Mouse (Mus musculus) Patski (cell line): Measurements from ENCODE around the gene Slc25a31. TPM values are rescaled to one million over a fixed set of nuclear protein-coding genes. Genes with fewer than 3 reads are reported as not detected.

Source experiments
- ATAC-seq: fragments of 100-300 bp; one replicate; pipeline ENCODE4 v1.8.0; 2021
- CTCF ChIA-PET: fragments of 350-600 bp; sonication (Branson Sonifier 250); formaldehyde crosslinking; loops from one replicate; lab custom pipeline; 2022; ENCODE audit warnings: inconsistent platforms; lab: Charles Lee
- POLR2A ChIA-PET: fragments of 350-600 bp; sonication (Branson Sonifier 250); formaldehyde crosslinking; loops from one replicate; lab custom pipeline; 2022; ENCODE audit warnings: antibody characterized with exemption, inconsistent platforms; lab: Charles Lee
- DNase-seq: peaks from one replicate; pipeline ENCODE4 v3.0.0-alpha.2; 2011; ENCODE audit warnings: low read depth, low spot score
- H3K27me3 ChIP-seq: fragments of 371-371 bp; one replicate; pipeline ENCODE4 v1.5.1; 2021
- CTCF ChIP-seq: fragments of 100-300 bp; IDR thresholded peaks from one replicate; pipeline ENCODE4 v1.5.1; 2021
- in situ Hi-C: fragments of 300-500 bp; cut with MboI; formaldehyde crosslinking; loops from 3 replicates; pipeline ENCODE4 v1.11.1; 2018; ENCODE audit warnings: low pct_unique_long_range_greater_than_20kb, mixed read lengths
- polyA plus RNA-seq: library from polyadenylated mRNA; unstranded; gene quantifications from one replicate; pipeline ENCODE4 v1.2.3, GENCODE M21; 2021

Gene Slc25a31
- polyA plus RNA-seq = not detected

DNA sequence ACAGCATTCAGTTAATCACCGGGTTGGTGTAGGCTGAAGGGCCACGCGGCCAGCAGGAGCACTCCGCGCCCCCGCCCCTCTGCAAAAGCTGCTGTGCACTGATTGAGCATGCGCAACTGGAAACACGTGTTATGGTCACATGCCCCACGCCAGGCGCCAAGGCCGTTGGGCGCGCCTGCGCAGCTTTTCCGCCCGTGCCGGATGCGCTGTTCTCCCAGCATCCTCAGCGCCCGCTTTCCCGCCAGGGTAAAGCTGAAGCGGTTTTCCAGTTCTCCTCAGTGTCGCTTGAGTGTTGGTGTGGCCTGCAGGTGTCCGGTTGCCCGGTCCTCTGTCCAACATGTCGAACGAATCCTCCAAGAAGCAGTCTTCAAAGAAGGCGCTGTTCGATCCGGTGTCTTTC is at the start of gene Slc25a31:
TSS of gene Slc25a31 (plus strand) at position 201 of the 400 bp plus-strand sequence.
- ChIA-PET CTCF (interaction anchor here (2.5 kb wide), 1 partner anchor 11 kb away, joined by 14 read pairs; no protein-coding TSS in a partner anchor), POLR2A (no interaction called here)
- ATAC-seq (no peak), DNase-seq (no peak)
- in situ Hi-C loops = no loop called here
- H3K27me3 ChIP-seq = peaks cover 10% of the 10 kb centered on the region
- no peak for TF ChIP-seq CTCF

DNA sequence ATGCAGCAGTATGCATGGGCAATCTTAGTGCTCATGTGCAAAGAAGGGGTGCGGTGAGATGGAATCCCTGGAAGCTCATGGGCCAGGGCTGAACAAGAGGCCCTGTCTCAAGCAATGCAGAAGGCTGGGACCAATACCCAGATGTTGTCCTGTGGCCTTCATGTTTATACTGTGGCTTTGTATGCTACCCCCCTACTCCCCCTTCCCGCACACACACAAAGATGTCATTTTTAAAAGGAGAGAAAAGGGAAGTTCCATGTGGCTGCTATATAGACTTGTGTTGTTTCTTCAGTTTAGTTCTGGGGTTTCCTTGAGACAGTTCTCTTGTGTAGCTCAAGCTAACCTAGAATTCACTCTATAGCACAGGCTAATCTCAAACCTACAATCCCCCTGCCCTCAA is 48.4 kb upstream of the Slc25a31 start:
- ChIA-PET CTCF (interaction anchor here (1.3 kb wide), 1 partner anchor 113 kb away, joined by 4 read pairs; no protein-coding TSS in a partner anchor), POLR2A (interaction anchor here (0.6 kb wide), 1 partner anchor 140 kb away, joined by 3 read pairs; the partner anchor contains the start of gene Plk4)
- in situ Hi-C loops = no loop called here
- ATAC-seq (no peak), DNase-seq (no peak)
- H3K27me3 ChIP-seq = no peaks in the 10 kb centered on the region
- no peak for TF ChIP-seq CTCF

DNA sequence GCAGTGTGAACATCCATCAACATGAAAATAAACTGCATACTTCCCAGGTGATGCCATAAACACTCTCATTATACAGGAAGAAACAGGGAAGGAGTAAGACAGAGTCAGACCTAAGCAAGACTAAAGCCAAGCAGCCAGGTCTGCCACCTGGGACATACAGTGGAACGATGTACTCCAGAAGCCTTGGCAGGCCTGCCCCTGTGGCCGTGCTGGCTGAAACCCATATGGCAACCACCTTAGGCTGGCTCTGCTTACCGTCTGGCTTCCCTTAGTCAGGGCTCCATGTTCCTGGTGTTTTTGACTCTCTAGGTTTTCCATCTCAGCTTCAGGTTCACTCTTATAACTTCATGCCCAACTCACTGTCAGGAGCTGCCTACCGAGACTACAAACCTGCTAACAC is 42.5 kb upstream of the Slc25a31 start:
- TF ChIP-seq CTCF = no peak
- no peaks in the 10 kb centered on the region for H3K27me3 ChIP-seq
- DNase-seq (no peak), ATAC-seq (no peak)
- POLR2A ChIA-PET = no interaction called here
- in situ Hi-C loops = no loop called here
- CTCF ChIA-PET = interaction anchor here (0.7 to 2.9 kb wide), 3 partner anchors 9 to 24 kb away, joined by 3 to 11 read pairs (median 10); no protein-coding TSS in a partner anchor

DNA sequence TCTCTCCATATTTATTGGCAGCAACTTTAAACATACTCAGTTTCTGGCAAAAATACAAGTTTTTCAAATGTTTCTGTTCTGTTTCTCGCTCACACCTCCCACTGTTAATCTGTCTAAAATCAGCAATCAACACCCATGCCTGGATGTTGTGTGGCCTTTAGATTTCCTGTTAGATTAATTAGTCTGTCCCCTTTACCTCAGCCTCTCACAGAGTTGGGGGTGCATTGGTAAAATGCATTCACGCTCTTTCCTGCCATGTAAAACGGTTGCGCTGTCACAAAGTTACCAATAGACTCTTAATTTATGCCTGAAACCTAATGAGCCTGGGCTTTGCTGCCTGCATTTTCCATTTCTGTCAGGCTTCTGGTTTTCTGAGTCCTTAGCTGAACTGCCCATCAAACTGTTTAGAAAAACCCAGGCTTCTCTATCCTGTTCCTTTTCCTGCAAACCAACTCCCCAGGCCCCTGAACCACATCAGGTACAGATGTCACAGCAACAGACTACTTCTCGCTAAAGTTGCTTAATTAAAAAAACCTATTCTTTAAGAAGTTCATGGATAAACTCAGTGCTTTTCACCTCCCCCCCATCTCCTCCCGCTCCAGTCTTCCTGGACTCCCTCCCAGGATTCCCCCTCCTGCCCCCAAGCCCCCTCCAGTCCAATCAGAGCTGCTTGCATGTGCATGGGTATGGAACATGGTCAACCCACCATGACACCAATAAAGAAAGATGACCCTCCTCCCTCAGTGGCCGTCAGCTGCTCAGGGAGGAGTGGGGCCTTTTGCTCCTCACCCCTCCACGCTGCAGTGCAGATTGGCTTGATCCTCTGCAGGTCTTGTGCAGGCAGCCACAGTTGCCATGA is 41.6 kb upstream of the Slc25a31 start:
- in situ Hi-C loops = no loop called here
- CTCF ChIA-PET = interaction anchor here (2.9 kb wide), 1 partner anchor 11 kb away, joined by 11 read pairs; no protein-coding TSS in a partner anchor
- POLR2A ChIA-PET = no interaction called here
- TF ChIP-seq CTCF = no peak
- DNase-seq = no peak
- no peak for ATAC-seq
- no peaks in the 10 kb centered on the region for H3K27me3 ChIP-seq

DNA sequence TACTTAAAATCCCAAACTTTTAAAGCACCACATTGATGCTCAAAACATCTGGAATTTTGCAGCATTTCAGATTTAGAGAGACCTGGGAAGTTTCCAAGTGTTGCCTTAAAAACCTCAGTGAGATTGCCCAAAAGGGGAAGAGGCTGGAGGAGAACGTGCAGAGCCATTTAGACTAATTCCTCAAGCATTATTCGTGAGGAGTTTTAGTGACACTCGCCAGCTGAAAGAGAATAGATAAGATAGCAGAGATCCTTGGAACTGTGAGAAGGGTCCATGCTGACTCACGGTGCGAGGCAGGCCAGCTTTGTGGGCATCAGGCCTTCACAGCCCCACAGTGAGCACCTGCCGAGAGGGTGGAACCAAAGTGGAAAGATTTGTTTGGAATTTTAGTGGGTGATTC is 39.8 kb upstream of the Slc25a31 start:
- CTCF ChIA-PET = no interaction called here
- ATAC-seq = no peak
- no peak for DNase-seq
- POLR2A ChIA-PET = no interaction called here
- TF ChIP-seq CTCF = no peak
- in situ Hi-C loops = no loop called here
- no peaks in the 10 kb centered on the region for H3K27me3 ChIP-seq

DNA sequence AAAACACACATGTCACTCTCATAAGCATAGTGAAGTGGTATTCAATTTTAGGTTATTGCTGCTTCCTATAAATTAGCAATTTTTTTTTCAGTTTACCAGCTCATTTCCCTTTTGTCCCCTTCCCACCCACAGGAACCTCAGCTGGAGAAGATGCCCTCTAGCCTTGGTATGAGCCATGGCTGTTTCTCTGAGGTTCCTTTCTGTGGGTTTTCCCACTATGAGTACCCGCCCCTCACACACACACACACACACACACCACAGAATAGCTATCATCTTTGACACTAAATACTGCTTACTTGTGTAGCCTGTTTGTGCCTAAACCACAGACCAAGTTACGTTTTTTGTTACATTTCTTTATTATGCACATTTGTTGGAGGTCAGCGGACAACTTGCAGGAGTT is 39.3 kb upstream of the Slc25a31 start:
- DNase-seq = no peak
- in situ Hi-C loops = no loop called here
- ChIA-PET POLR2A (no interaction called here), CTCF (no interaction called here)
- no peak for ATAC-seq
- no peaks in the 10 kb centered on the region for H3K27me3 ChIP-seq
- TF ChIP-seq CTCF = no peak

DNA sequence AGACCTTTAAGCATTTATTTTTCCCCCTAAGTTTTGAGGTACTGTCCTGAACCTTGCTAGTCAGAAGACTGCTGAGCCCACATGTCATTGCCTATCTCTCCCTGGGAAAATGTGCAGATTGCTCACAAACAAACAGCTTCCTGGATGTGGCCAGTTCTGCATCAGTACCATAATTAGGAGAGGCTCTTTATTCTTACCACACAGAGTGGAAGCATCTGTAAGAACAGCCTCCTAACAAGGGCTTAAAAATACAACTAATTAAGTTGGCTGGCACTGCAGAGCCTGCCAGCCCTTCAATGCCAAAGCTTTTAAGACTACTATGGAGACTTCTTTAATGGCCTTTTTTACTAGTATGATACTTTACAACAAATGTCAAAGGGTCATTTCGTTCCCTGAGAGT is 35.1 kb upstream of the Slc25a31 start:
- in situ Hi-C loops = no loop called here
- ATAC-seq = no peak
- ChIA-PET CTCF (interaction anchor here (0.8 to 2.4 kb wide), 6 partner anchors 9 to 70 kb away, joined by 3 to 7 read pairs (median 3); partner anchors contain the start of gene Hspa4l), POLR2A (no interaction called here)
- TF ChIP-seq CTCF = no peak
- no peak for DNase-seq
- H3K27me3 ChIP-seq = no peaks in the 10 kb centered on the region

DNA sequence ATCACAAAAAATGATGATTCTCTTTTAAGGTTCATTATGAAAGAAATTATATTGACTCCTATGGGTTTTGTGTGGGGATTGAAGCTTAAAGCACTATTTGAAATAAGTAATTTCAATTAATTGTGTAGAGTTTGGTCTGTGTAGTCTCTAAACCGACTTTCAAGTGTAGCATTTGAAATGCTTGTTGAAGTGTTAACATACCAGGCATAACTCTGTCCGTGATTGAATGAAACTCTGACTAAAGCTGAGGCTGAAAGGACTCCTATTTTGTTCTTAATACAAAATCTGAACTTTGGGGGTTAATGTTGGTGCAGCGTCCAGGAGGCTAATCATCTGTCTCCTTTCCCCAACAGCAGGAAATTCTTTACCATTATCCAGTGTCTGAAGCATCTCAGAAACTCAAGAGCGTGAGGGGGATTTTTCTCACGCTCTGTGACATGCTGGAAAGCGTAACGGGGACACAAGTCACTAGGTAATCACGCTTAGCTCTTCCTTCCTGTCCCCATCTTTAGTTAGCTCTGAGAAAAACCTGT is 33.7 kb upstream of the Slc25a31 start:
- ChIA-PET CTCF (interaction anchor here (1.0 to 2.4 kb wide), 3 partner anchors 10 to 23 kb away, joined by 4 to 10 read pairs (median 5); no protein-coding TSS in a partner anchor), POLR2A (no interaction called here)
- ATAC-seq = no peak
- no peak for TF ChIP-seq CTCF
- in situ Hi-C loops = no loop called here
- no peak for DNase-seq
- H3K27me3 ChIP-seq = no peaks in the 10 kb centered on the region

DNA sequence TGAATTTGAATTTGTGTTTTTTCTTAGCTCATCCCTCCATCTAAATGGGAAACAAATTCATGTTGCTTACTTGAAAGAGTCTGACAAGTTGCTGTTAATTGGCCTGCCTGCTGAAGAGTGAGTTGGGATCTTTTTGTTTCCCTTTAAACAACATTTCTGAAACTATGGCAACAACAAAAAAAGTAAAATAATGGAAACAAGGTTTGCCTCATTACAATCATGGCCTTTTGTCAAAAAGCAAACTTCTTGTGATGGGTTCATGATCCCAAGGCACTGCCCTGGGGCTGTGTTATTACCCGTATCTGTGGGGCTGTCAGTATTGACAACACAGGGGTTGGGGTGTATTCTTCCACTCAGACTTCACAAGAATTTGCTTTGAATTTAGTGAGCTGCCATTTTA is 29.8 kb upstream of the Slc25a31 start:
- CTCF ChIA-PET = no interaction called here
- H3K27me3 ChIP-seq = no peaks in the 10 kb centered on the region
- TF ChIP-seq CTCF = no peak
- ATAC-seq (no peak), DNase-seq (no peak)
- in situ Hi-C loops = no loop called here
- POLR2A ChIA-PET = no interaction called here

DNA sequence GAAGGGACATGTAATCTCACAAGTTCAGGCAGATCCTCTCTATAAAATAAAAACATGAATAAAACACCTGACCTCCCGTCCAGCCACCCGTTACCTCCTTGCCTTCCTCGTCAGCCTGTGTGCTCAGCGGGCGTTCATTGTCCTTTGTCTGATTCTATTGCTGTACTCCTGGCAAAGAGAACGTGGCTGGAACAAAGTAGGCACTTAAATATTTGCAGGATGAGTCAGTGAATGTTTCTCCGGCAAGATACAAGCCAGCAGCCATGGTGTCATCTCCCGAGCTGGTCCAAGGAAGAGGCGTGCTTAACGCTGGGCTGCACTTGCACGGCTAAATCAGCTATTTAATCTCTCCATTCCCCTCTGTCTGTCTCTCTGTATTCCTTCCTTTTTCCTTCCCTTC is 26.3 kb upstream of the Slc25a31 start:
- no peaks in the 10 kb centered on the region for H3K27me3 ChIP-seq
- ChIA-PET POLR2A (no interaction called here), CTCF (interaction anchor here (0.7 to 2.5 kb wide), 9 partner anchors 8 to 237 kb away, joined by 3 to 11 read pairs (median 3); no protein-coding TSS in a partner anchor)
- no peak for TF ChIP-seq CTCF
- DNase-seq (peak; percentile 95), ATAC-seq (peak; percentile 99)
- in situ Hi-C loops = no loop called here
